Mouse (Mus musculus): Measurements from ENCODE around the gene Pls3.
"Not testable (repeated sequence)": the region's sequence is repeated elsewhere in the genome, so short reads cannot be mapped to it uniquely, and the experiment has no call there.

DNA sequence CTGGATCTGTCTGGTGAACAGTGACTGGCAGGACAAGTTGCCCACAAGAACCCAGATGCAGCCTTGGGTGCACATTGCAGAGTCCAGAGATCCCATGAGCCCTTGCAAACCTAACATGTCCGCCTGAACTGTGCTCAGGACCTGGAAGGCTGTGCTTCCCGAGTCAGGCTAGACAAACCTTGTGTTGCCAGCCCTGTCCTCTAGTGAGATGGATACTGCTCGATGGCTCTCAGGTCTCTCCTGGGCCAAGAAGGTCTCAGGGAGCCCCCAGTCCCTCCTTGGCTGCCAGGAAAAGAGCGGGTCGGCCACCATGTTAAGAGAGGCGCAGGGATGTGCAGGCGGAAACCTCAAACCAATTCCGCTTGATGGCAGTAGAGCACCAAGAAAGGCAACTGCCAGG, 135.5 kb downstream of the Pls3 start:
- not testable (repeated sequence) for TF ChIP-seq CTCF (IDR thresholded peaks at IDR 0.05); EP300 (IDR thresholded peaks at IDR 0.05; ENCODE audit: insufficient read depth, low read depth, low read length)
